Mouse (Mus musculus) spleen, adult 2 months (tissue): Measurements from ENCODE around the gene Gm45844. TPM values are rescaled to one million over a fixed set of nuclear protein-coding genes. Genes with fewer than 3 reads are reported as not detected.
"Not testable (repeated sequence)": the region's sequence is repeated elsewhere in the genome, so short reads cannot be mapped to it uniquely, and the experiment has no call there.

Experiments used
- DNase-seq, 2 experiments: peaks; one replicate each; pipeline versions ENCODE4 v3.0.0 to v3.0.0-alpha.2; 2012 to 2021; ENCODE audit warnings: low spot score in 2 of 2, low read depth in 1 of 2
- H3K27ac ChIP-seq: fragments of 200-500 bp; 2 replicates; pipeline ENCODE4 v1.5.1; 2012; ENCODE audit warnings: low read length, inconsistent platforms; ENCODE audit not compliant: insufficient read depth
- H3K27me3 ChIP-seq: fragments of 200-500 bp; 2 replicates; pipeline ENCODE4 v1.6.1; 2012; ENCODE audit warnings: mild to moderate bottlenecking, moderate library complexity, low read length, inconsistent platforms; ENCODE audit not compliant: control insufficient read depth, insufficient read depth
- H3K36me3 ChIP-seq: fragments of 200-500 bp; 2 replicates; pipeline ENCODE4 v1.6.1; 2012; ENCODE audit warnings: mild to moderate bottlenecking, low read length, inconsistent platforms; ENCODE audit not compliant: control insufficient read depth, insufficient read depth
- H3K4me1 ChIP-seq: fragments of 200-500 bp; 2 replicates; pipeline ENCODE4 v1.6.1; 2011; ENCODE audit warnings: inconsistent platforms; ENCODE audit not compliant: control insufficient read depth, insufficient read depth, insufficient read length
- H3K4me3 ChIP-seq: fragments of 200-500 bp; 2 replicates; pipeline ENCODE4 v1.5.1; 2011; ENCODE audit warnings: mild to moderate bottlenecking, inconsistent platforms; ENCODE audit not compliant: insufficient read depth, insufficient read length; ENCODE audit errors: extremely low read depth
- CTCF ChIP-seq: fragments of 200-500 bp; IDR thresholded peaks from 2 replicates; pipeline ENCODE4 v1.5.1; 2011; ENCODE audit warnings: mild to moderate bottlenecking, inconsistent platforms; ENCODE audit not compliant: insufficient read depth, insufficient read length, insufficient replicate concordance; ENCODE audit errors: extremely low read depth
- POLR2A ChIP-seq: fragments of 200-500 bp; IDR thresholded peaks from 2 replicates; pipeline ENCODE4 v1.6.1; 2011; ENCODE audit warnings: low read depth, low read length, inconsistent platforms
- WGBS: fragments of 180-500 bp; shearing (Covaris S2); methylation state at CpG from one replicate; pipeline ENCODE4 v1.1.7; 2018; 5-methylcytosine and 5-hydroxymethylcytosine counted together
- polyA plus RNA-seq: library from polyadenylated mRNA; depleted of rRNA; stranded (reverse); fragments of >200 nt; gene quantifications from 2 replicates; pipeline ENCODE4 v1.2.3, GENCODE M21; 2012; rRNA removed

Gene Gm45844
- polyA plus RNA-seq: 0.08 and 0.13 TPM in 2 replicates

DNA sequence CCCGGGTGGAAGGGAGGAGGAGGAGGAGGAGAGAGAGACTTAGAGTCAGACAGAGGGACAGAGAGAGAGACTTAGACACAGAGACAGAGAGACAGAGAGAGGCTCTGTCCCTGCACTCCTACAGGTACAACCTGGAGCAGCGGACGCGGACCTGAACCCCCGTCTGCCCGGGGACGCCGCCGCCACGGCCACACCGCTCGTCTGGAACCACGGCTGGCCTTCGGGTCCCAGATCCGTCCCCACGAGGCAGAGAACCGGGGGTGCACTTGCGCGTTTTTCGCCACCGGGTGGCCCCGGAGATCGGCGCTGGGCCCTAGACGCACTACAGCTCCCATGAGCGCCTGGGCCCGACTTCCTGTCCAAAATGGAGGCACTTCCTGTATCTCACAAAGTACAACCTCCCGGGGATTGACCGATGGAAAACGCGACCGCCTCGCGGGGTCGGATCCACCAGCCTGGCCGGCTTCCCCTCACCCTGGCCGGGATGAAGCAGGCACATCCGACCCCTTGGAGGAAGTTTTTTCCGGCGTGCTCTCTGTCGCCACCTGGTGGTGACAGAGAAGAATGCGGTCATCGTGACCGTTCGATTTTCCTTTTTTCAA lies at the start of gene Gm45844:
Gm45844 (minus strand) TSS at position 324 of the 602 bp plus-strand sequence.
- not testable (repeated sequence) for H3K27me3 ChIP-seq, H3K36me3 ChIP-seq, H3K27ac ChIP-seq, H3K4me1 ChIP-seq
- WGBS: 40% methylated on average over 45 of the region's 45 CpGs
- peak within 1 kb of the TSS; percentile 52; the same call in 1 of the 2 replicates for H3K4me3 ChIP-seq
- TF ChIP-seq CTCF: peak; percentile 78; the same call in 1 of the 2 replicates
- peak; percentile 39 to 81 for DNase-seq

DNA sequence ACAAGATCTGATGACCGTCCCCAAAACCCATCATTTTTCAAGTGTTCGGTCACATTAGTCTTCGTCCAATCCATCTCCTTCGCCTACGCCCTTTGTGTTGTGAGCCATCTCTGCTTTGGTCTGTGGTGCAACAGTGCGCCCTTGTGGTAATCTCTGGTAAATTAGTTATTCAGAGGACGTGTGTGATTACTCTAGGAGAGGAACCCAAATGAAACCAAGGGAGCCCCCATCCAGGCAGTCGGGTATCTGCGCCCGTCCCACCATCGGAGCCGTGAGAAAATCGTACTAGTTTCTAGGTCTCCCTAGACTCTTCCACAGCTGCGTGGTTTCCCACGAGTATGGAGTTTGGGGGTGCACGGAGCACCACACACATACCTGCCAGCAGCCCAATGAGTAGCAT lies 17.5 kb upstream of the Gm45844 start:
- H3K4me3 ChIP-seq: no peak overlapping the region
- TF ChIP-seq CTCF: peak; percentile 45; the same call in 1 of the 2 replicates
- TF ChIP-seq POLR2A: no peak
- H3K27me3 ChIP-seq: no peaks in the 10 kb centered on the region
- peak; percentile 28 to 54 for DNase-seq
- no peak overlapping the region for H3K27ac ChIP-seq
- H3K4me1 ChIP-seq: peaks cover 2% of the 10 kb centered on the region; the same call in 1 of the 2 replicates
- 71% methylated on average over 16 of the region's 16 CpGs for WGBS
- H3K36me3 ChIP-seq: peaks cover 20% of the 10 kb centered on the region

GRCm38 (mm10) chr7:7281383-7281782 lies 3.3 kb upstream of the Gm45844 start:
- DNase-seq: peak in 1 of 2 experiments; percentile 18
- Histone ChIP-seq H3K4me3 (no peak overlapping the region), H3K36me3 (peaks cover 13% of the 10 kb centered on the region), H3K27me3 (no peaks in the 10 kb centered on the region), H3K27ac (no peak overlapping the region), H3K4me1 (peaks cover 7% of the 10 kb centered on the region; the same call in 1 of the 2 replicates)
- TF ChIP-seq CTCF (no peak), POLR2A (no peak)
- 0% methylated on average over 1 of the region's 1 CpGs for WGBS

- not testable (repeated sequence) for H3K27me3 ChIP-seq, DNase-seq, H3K4me3 ChIP-seq, H3K27ac ChIP-seq, H3K36me3 ChIP-seq, H3K4me1 ChIP-seq
- WGBS: 60% methylated on average over 24 of the region's 24 CpGs
Observed at GRCm38 (mm10) chr7:7277556-7277955, 533 bp downstream of the Gm45844 start.

DNA sequence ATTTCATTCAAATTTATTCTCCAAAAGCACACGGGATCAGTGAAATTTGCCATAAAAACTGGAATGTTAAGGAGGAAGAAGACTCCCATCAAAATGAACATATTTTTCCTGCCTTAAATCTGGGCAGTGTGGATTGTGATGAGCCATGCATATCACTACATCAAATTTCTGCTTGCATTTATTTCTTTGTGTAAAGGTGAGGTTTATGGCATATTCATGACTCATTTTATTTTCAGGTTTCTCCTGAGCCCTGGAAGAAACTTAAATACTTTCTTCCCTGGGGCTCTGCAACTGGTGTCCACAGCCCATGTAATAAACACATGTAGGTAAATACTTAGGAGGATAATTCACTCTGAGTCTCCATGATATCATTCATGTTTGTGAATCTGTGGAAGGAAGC lies 30.9 kb downstream of the Gm45844 start, which contains the start of gene Vmn2r29:
Vmn2r29 (minus strand) TSS at position 101 of the 400 bp plus-strand sequence.
- not testable (repeated sequence) for DNase-seq, H3K36me3 ChIP-seq, H3K4me1 ChIP-seq, H3K27ac ChIP-seq, H3K4me3 ChIP-seq, H3K27me3 ChIP-seq
- no CpG with 5 or more reads among the region's 1 CpGs for WGBS

- not testable (repeated sequence) for H3K27me3 ChIP-seq, H3K27ac ChIP-seq, H3K36me3 ChIP-seq, H3K4me1 ChIP-seq
- DNase-seq: peak; percentile 21 to 38
- peak within 1 kb of the TSS; percentile 58 for H3K4me3 ChIP-seq
- under 1% methylated on average over 24 of the region's 24 CpGs for WGBS
Observed at GRCm38 (mm10) chr7:7209313-7210151, 68.6 kb downstream of the Gm45844 start, which contains the start of gene Zfp772. Zfp772 (minus strand) TSS chr7:7209998.
